In genomic region chr9:103224721-103225120, GRCm38 (mm10) we compare ENCODE assay signal across 25 mouse cellular contexts. TPM values are rescaled to one million over a fixed set of nuclear protein-coding genes. Genes with fewer than 3 reads are reported as not detected.
"Had no signal": no experiment of that assay in that cellular context is flagged by ENCODE, and none has a peak within 500 bp of the region (broad histone marks: within the 10 kb centered on the region; RNA-seq: fewer than 3 reads in every experiment).

No protein-coding gene starts in this region.

- ATAC-seq: hindbrain, embryonic 16.5 days; intestine, embryonic 16.5 days had no signal

- H3K4me3 ChIP-seq: gastrocnemius, adult 2 months; heart, adult 2 months; heart, embryonic 10.5 days; heart, embryonic 12.5 days; hindbrain, embryonic 10.5 days; hindbrain, embryonic 12.5 days; kidney, embryonic 15.5 days; limb, embryonic 13.5 days; limb, embryonic 15.5 days had no signal

- H3K9ac ChIP-seq: heart, embryonic 12.5 days; hindbrain, embryonic 12.5 days; hindbrain, embryonic 14.5 days; kidney, embryonic 15.5 days; limb, embryonic 13.5 days; limb, embryonic 15.5 days; liver, embryonic 14.5 days had no signal

- H3K27ac ChIP-seq: gastrocnemius, adult 2 months; heart, adult 2 months; heart, embryonic 10.5 days; hindbrain, embryonic 10.5 days; hindbrain, embryonic 12.5 days; hindbrain, embryonic 14.5 days; kidney, embryonic 15.5 days; kidney, postnatal 0 days; limb, embryonic 13.5 days; limb, embryonic 15.5 days; liver, embryonic 14.5 days had no signal

- DNase-seq: gastrocnemius, postnatal 10 days; gastrocnemius, postnatal 25 days; heart, adult 2 months; kidney, adult 11 months; layer of hippocampus, adult 9-11 months; layer of hippocampus, postnatal 36 days had no signal

- H3K4me2 ChIP-seq: heart, embryonic 12.5 days; hindbrain, embryonic 12.5 days; hindbrain, embryonic 14.5 days; kidney, embryonic 15.5 days; limb, embryonic 13.5 days; limb, embryonic 15.5 days had no signal

- H3K27me3 ChIP-seq: heart, embryonic 12.5 days; hindbrain, embryonic 12.5 days; kidney, embryonic 15.5 days; limb, embryonic 13.5 days; limb, embryonic 15.5 days had no signal

- H3K4me1 ChIP-seq: heart, embryonic 10.5 days; heart, embryonic 12.5 days; hindbrain, embryonic 10.5 days; hindbrain, embryonic 12.5 days; kidney, embryonic 15.5 days; limb, embryonic 13.5 days; limb, embryonic 15.5 days had no signal

- H3K36me3 ChIP-seq: heart, embryonic 10.5 days; heart, embryonic 12.5 days; hindbrain, embryonic 10.5 days; hindbrain, embryonic 12.5 days; kidney, embryonic 15.5 days; limb, embryonic 13.5 days; limb, embryonic 15.5 days had no signal

- H3K9me3 ChIP-seq: heart, embryonic 10.5 days; heart, embryonic 12.5 days; hindbrain, embryonic 10.5 days; hindbrain, embryonic 12.5 days; kidney, embryonic 15.5 days; limb, embryonic 13.5 days; limb, embryonic 15.5 days had no signal

RNA-seq across cellular contexts. Expression of gene Gm20425, which starts 5.4 kb away (rescaled TPM):
- polyA plus RNA-seq: frontal cortex, adult 2 months; heart, adult 2 months; heart, embryonic 14.5 days; hindbrain, embryonic 10.5 days; hindbrain, embryonic 16.5 days; intestine, embryonic 14.5 days; intestine, embryonic 16.5 days; kidney, adult 2 months; large intestine, adult 2 months; limb, embryonic 11.5 days had no signal
